Mouse (Mus musculus): ENCODE measurements around the gene Rhot1.

- TF ChIP-seq CTCF (IDR thresholded peaks at IDR 0.05; ENCODE audit: control insufficient read depth, insufficient read depth, insufficient read length) (no peak), MAX (IDR thresholded peaks at IDR 0.05) (no peak), USF1 (IDR thresholded peaks at IDR 0.05; ENCODE audit: low read depth) (no peak), CEBPB (IDR thresholded peaks at IDR 0.05; ENCODE audit: low read depth) (no peak)
Measured at GRCm38 (mm10) chr11:80302536-80302935, 93.7 kb downstream of the Rhot1 start.
